Mouse (Mus musculus) central nervous system, embryonic 18 days (tissue): ENCODE data around the gene Rlf. TPM values are rescaled to one million over a fixed set of nuclear protein-coding genes. Genes with fewer than 3 reads are reported as not detected.

Source experiments
- polyA plus RNA-seq: library from polyadenylated mRNA; depleted of rRNA; stranded (reverse); fragments of >200 nt; gene quantifications from 2 replicates; pipeline ENCODE4 v1.2.3, GENCODE M21; 2012; rRNA removed

Rlf gene
- polyA plus RNA-seq, result 20.9 and 22.8 TPM in 2 replicates

DNA sequence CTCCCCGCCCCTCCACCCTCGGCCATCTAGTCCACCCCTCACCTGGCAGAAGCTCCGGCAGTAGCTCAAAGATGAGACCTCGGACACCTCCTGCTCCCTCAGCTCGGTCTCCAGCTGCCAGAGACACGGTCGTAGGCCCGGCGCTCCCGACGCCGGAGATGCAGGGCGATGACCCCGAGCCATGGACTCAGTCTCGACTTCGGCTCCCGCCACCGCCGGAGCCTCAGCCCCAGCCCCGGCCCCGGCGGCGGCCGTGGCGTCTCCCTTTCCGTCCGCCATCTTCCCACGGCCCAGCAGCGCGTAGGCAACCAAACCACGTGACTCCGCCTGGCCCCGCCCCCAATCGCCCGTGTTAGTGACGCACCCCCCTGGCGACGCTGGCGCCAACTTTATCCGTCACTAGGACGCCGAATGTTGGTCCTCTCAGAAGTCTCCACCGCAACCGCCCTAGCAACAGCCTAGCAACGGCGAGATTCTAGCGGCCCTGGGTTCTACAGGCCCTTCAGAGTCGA is at the start of gene Rlf:
Gene Rlf, minus strand, starts transcription at position 292 of the 512 bp plus-strand sequence.

DNA sequence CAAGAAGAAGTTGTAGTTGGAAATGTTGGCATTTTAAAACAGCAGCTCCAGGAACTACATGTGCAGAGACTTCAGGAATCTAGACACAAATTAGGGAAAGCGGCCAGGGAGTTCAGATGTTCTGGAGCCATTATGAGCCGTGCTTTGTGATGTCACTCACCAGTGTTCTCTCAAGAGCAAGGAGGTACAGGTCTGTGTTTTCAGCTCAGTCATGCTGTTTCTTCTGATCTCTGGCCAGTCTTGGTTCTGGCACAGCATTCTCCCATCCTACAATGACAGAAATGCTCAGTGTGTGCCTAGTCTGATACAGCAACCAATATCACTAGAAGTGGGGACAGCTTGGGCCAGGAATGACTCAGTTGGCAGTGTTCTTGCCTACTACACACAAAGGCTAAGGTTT is 105.8 kb downstream of the Rlf start, which contains the start of gene Tmco2:
Gene Tmco2, minus strand, starts transcription at position 101 of the 400 bp plus-strand sequence.

DNA sequence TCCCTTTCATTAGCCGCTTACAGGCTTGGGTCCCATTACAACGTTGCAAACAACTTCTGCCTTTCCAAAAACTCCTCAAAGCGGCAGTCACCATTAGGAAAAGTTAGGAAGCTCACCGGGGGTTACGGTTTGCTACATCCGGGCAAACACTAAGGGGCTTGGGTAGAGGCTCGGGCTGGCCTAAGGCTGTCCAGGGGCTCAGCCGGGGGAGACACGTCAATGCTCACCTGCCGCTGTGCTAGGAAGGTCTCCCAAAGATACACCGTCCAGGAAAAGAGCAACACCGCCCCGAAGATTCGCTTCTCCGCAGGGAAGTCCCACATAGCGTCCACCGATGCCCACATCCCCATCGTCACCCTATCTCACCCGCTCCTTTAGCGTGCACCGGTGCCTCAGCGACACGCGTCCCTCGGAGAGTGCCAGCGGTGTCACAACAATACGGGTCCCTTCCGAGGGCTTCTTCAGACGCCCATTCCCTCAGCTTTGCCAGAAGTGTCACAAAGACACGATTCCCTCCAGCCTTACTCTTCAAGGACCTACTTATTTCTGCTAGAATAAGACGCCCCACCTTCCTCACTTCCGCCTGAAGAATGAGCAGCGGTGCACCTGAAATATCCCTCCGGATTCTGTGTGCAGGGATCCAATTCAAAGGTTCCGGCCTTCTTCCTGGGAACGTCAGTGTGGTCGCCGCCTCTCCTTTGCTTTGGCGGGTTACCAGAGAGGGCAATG is 117.1 kb downstream of the Rlf start, which contains the start of gene Zmpste24:
Gene Zmpste24, minus strand, starts transcription at position 592 of the 729 bp plus-strand sequence.

Other genes with a start within 250 kb of the Rlf start
- gene Smap2, start 197.8 kb downstream of the Rlf start, polyA plus RNA-seq, result 45.8 and 54.0 TPM in 2 replicates
- 16.7 and 24.6 TPM in 2 replicates for gene Col9a2, start 175.7 kb downstream of the Rlf start, polyA plus RNA-seq
- 15.2 and 16.9 TPM in 2 replicates for gene Zmpste24, start 116.8 kb downstream of the Rlf start, polyA plus RNA-seq
- gene Tmco2, start 105.9 kb downstream of the Rlf start, polyA plus RNA-seq, result 0.13 TPM in 1 of 2 replicates, not detected in the other
- not detected in 2 replicates for gene Gm12888, start 109.8 kb upstream of the Rlf start, polyA plus RNA-seq
- gene Gm12886, start 208.0 kb upstream of the Rlf start, polyA plus RNA-seq, result not detected in 2 replicates